In the genomic region with DNA sequence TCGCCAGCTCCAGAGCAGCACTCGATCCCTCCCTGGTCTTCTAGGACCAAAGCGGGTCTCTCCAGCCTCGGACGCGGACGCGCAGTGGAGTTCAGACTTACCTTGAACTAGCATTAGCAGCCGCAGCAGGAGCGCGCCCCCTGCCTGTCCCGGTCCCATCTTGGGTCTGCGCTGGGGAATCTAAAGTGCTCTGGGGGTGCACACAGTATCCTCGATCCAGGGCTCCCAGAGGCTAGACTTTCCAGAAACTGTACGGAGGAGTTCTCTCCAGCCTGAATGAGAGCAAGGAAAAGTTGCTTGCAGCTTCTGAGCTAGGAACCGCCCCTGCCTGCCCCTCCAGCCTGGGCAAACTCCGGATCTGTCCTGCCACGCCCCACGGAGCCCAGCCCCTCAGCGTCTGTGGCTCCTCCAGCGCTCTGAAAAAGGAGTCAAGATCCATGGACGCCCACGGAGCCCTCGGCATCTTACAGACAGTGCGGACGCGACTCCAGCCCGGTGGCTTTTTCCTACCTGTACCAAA, we compare ENCODE assay signal across 8 mouse cellular contexts. TPM values are rescaled to one million over a fixed set of nuclear protein-coding genes. Genes with fewer than 3 reads are reported as not detected.
DNase-seq lines count a peak whose midpoint lies in the region; ATAC-seq and TF ChIP-seq lines count a peak whose summit lies in the region.

A gene (minus strand): TSS at position 326 of the 520 bp plus-strand sequence.

- TF ChIP-seq POLR2A in olfactory bulb, adult 2 months (IDR thresholded peaks at IDR 0.05; ENCODE audit: insufficient read depth, low read depth, low read length): no peak
- TF ChIP-seq POLR2A in thymus, adult 2 months (IDR thresholded peaks at IDR 0.05; ENCODE audit: control insufficient read depth, extremely low read depth, insufficient read depth, low read length, poor library complexity): no peak

- no peaks in the 10 kb centered on the region for H3K9me3 ChIP-seq in forebrain, embryonic 15.5 days
- no peaks in the 10 kb centered on the region for H3K9me3 ChIP-seq in lung, embryonic 16.5 days (ENCODE audit: control insufficient read depth, low read length)

- H3K36me3 ChIP-seq in forebrain, embryonic 15.5 days: no peaks in the 10 kb centered on the region
- H3K36me3 ChIP-seq in lung, embryonic 16.5 days (ENCODE audit: control insufficient read depth, insufficient read depth, low read length): no peaks in the 10 kb centered on the region
- no peaks in the 10 kb centered on the region for H3K36me3 ChIP-seq in thymus, adult 2 months (ENCODE audit: control insufficient read depth, insufficient read depth, low read length)

- peak; percentile 89 for ATAC-seq in forebrain, embryonic 15.5 days (replicated peaks)
- ATAC-seq in lung, embryonic 16.5 days (ENCODE audit: low read depth): peak; percentile 89

- H3K4me2 ChIP-seq in forebrain, embryonic 15.5 days (replicated peaks): peak within 1 kb of the TSS; percentile 87
- peak within 1 kb of the TSS; percentile 78 for H3K4me2 ChIP-seq in lung, embryonic 16.5 days (ENCODE audit: low read depth, low read length)

- peak within 1 kb of the TSS; percentile 40 for H3K9ac ChIP-seq in forebrain, embryonic 15.5 days (replicated peaks)
- peak within 1 kb of the TSS; percentile 66 for H3K9ac ChIP-seq in lung, embryonic 16.5 days (ENCODE audit: low read length)

- H3K27ac ChIP-seq in forebrain, embryonic 15.5 days (replicated peaks): no peak within 1 kb of the TSS
- peak within 1 kb of the TSS; percentile 81 for H3K27ac ChIP-seq in lung, embryonic 16.5 days (ENCODE audit: low read length)
- H3K27ac ChIP-seq in olfactory bulb, adult 2 months (ENCODE audit: insufficient read depth, low read depth, low read length): no peak within 1 kb of the TSS
- no peak within 1 kb of the TSS for H3K27ac ChIP-seq in thymus, adult 2 months (ENCODE audit: control insufficient read depth, insufficient read depth, low read length)

- no peaks in the 10 kb centered on the region for H3K27me3 ChIP-seq in forebrain, embryonic 15.5 days
- H3K27me3 ChIP-seq in lung, embryonic 16.5 days (ENCODE audit: control insufficient read depth, insufficient read depth, low read depth, low read length): no peaks in the 10 kb centered on the region
- H3K27me3 ChIP-seq in thymus, adult 2 months (ENCODE audit: control insufficient read depth, insufficient read depth, low read length): no peaks in the 10 kb centered on the region

- H3K4me3 ChIP-seq in forebrain, embryonic 15.5 days: peak within 1 kb of the TSS; percentile 42
- H3K4me3 ChIP-seq in lung, embryonic 16.5 days (ENCODE audit: low read length): peak within 1 kb of the TSS; percentile 64
- peak within 1 kb of the TSS; percentile 26 for H3K4me3 ChIP-seq in olfactory bulb, adult 2 months (ENCODE audit: insufficient read depth, low read depth, low read length)
- H3K4me3 ChIP-seq in thymus, adult 2 months (ENCODE audit: control insufficient read depth, insufficient read depth, low read length): peak within 1 kb of the TSS; percentile 25

- H3K4me1 ChIP-seq in forebrain, embryonic 15.5 days: peaks cover 15% of the 10 kb centered on the region
- H3K4me1 ChIP-seq in lung, embryonic 16.5 days (replicated peaks; ENCODE audit: control insufficient read depth, insufficient read depth, low read length): no peaks in the 10 kb centered on the region
- H3K4me1 ChIP-seq in olfactory bulb, adult 2 months (ENCODE audit: control insufficient read depth, insufficient read depth, low read length): peaks cover 10% of the 10 kb centered on the region
- H3K4me1 ChIP-seq in thymus, adult 2 months (replicated peaks; ENCODE audit: control insufficient read depth, insufficient read depth, low read length): peaks cover 9% of the 10 kb centered on the region

- DNase-seq in CD8-positive naive resting alpha-beta T cell, adult 2 months (ENCODE audit: low read depth in 2 of 2, low spot score in 2 of 2): peak; percentile 54 to 69
- peak; percentile 33 to 41 for DNase-seq in adrenal gland, postnatal 4 days (ENCODE audit: low spot score in 2 of 2)
- peak; percentile 76 for DNase-seq in heart, postnatal 14 days
- DNase-seq in kidney, postnatal 36 days: peak; percentile 62 to 82
- DNase-seq in thymus, adult 2 months: peak; percentile 67

- intact Hi-C loops in heart, postnatal 14 days (cut with DNase I): loop anchor here (1.0 to 5.0 kb wide), 2 partner anchors 35 to 99 kb away; no protein-coding TSS in a partner anchor

- no peak for TF ChIP-seq CTCF in olfactory bulb, adult 2 months (IDR thresholded peaks at IDR 0.05; ENCODE audit: insufficient read depth, low read depth, low read length)
- TF ChIP-seq CTCF in thymus, adult 2 months (IDR thresholded peaks at IDR 0.05; ENCODE audit: borderline replicate concordance, control insufficient read depth, extremely low read depth, insufficient read depth, low read length, poor library complexity): 0 out of 2 replicates have a peak, but pooled peaks have one; percentile 54

- WGBS in forebrain, embryonic 15.5 days: 2% methylated on average over 28 of the region's 28 CpGs
- WGBS in lung, embryonic 16.5 days: under 1% methylated on average over 28 of the region's 28 CpGs
- whole genome bisulfite sequencing in olfactory bulb, adult 2 months: 3% methylated on average over 28 of the region's 28 CpGs
- 2% methylated on average over 28 of the region's 28 CpGs for WGBS in thymus, adult 2 months

RNA-seq across cellular contexts. Expression of the gene that starts here (rescaled TPM):
- 1 to 10 TPM; 4.5 to 7.5 TPM for total RNA-seq in adrenal gland, postnatal 4 days (2021)
- 0.66 and 2.0 TPM in 2 replicates for polyA plus RNA-seq in forebrain, embryonic 15.5 days (2015; fragmentation: Nextera tagmentation; extraction: Ambion mirVana)
- 1 to 10 TPM; 1.5 to 2.4 TPM for total RNA-seq in heart, postnatal 14 days (2021)
- polyA plus RNA-seq in lung, embryonic 16.5 days (2015; fragmentation: Nextera tagmentation; extraction: Ambion mirVana): 9.6 and 10.1 TPM in 2 replicates
- polyA plus RNA-seq in olfactory bulb, adult 2 months (2012; ENCODE audit: insufficient read depth, insufficient read length, low replicate concordance, missing spikeins): not detected in 2 replicates
- 0.13 and 0.28 TPM in 2 replicates for polyA plus RNA-seq in thymus, adult 2 months (2012; rRNA removed)

Comparison
In these comparisons a context has a peak if more than half of its experiments do, and no peak if none do; other contexts are left out.
1. Peak in DNase-seq and H3K4me3 ChIP-seq in thymus, adult 2 months; RNA of the gene not detected or under 1 TPM.